Mouse (Mus musculus) kidney, embryonic 16.5 days (tissue): ENCODE results near the gene Rpl27a. TPM values are rescaled to one million over a fixed set of nuclear protein-coding genes. Genes with fewer than 3 reads are reported as not detected.
A peak's percentile ranks its signal among the peaks of the same experiment; 100 is the strongest.

ENCODE experiments used
- ATAC-seq: fragments of 200-750 bp; cut with Nextera tagmentation; 2 replicates; pipeline ENCODE4 v1.8.0; 2017; ENCODE audit warnings: moderate TSS enrichment; ENCODE audit not compliant: low FRiP score, low TSS enrichment
- H3K27ac ChIP-seq: fragments of 300-500 bp; sonication (generic); 2 replicates; pipeline ENCODE4 v1.5.1; 2014; ENCODE audit warnings: low read length
- H3K27me3 ChIP-seq: fragments of 300-500 bp; sonication (generic); 2 replicates; pipeline ENCODE4 v1.6.1; 2014; ENCODE audit warnings: low read length, control low read depth, mixed read lengths; ENCODE audit not compliant: insufficient read depth
- H3K36me3 ChIP-seq: fragments of 300-500 bp; sonication (generic); 2 replicates; pipeline ENCODE4 v1.6.1; 2014; ENCODE audit warnings: low read length, control low read depth, mixed read lengths; ENCODE audit not compliant: insufficient read depth
- H3K4me1 ChIP-seq: fragments of 300-500 bp; sonication (generic); 2 replicates; pipeline ENCODE4 v1.6.1; 2014; ENCODE audit warnings: low read length, control low read depth, mixed read lengths; ENCODE audit not compliant: insufficient read depth
- H3K4me2 ChIP-seq: fragments of 300-500 bp; sonication (generic); replicated peaks from 2 replicates; pipeline ENCODE4 v1.6.1; 2014; ENCODE audit warnings: low read depth, low read length
- H3K4me3 ChIP-seq: fragments of 300-500 bp; sonication (generic); 2 replicates; pipeline ENCODE4 v1.5.1; 2014; ENCODE audit warnings: mild to moderate bottlenecking, low read length
- H3K9ac ChIP-seq: fragments of 300-500 bp; sonication (generic); replicated peaks from 2 replicates; pipeline ENCODE4 v1.6.1; 2014; ENCODE audit warnings: low read length
- H3K9me3 ChIP-seq: fragments of 300-500 bp; sonication (generic); 2 replicates; pipeline ENCODE4 v1.6.1; 2016; ENCODE audit warnings: low read length, control low read depth
- WGBS: fragments of 180-500 bp; shearing (Covaris S2); extraction: QIAGEN DNeasy Blood & Tissue Kit; methylation state at CpG from one replicate; pipeline ENCODE4 v1.1.7; 2014; 5-methylcytosine and 5-hydroxymethylcytosine counted together
- polyA plus RNA-seq: library from polyadenylated mRNA; unstranded; fragments of >200 nt; fragmentation: Nextera tagmentation; extraction: Ambion mirVana; gene quantifications from 2 replicates; pipeline ENCODE4 v1.2.1, GENCODE M21; 2015

Rpl27a gene
- polyA plus RNA-seq, 1 experiment from 2014 or later = 129 TPM

DNA sequence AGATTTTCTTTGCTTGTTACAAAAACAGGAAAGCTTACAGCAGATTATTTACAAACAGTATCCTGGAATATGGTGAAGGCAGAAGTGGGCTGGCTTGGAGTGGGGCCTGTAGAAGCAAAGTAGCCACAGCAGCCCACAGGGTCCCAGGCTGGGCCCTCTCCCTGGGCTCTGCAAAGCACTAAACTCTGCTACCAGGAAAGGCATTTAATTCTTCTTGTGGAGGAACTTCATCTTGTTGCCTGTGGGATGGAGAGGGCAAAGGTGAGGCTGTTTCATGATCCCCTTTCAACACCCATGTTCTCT, 5.4 kb downstream of the Rpl27a start:
- no peaks in the 10 kb centered on the region for H3K9me3 ChIP-seq
- H3K4me1 ChIP-seq = peaks cover 18% of the 10 kb centered on the region
- no peak for ATAC-seq
- H3K4me2 ChIP-seq = no peak overlapping the region
- no peak overlapping the region for H3K4me3 ChIP-seq
- H3K9ac ChIP-seq = no peak overlapping the region
- H3K36me3 ChIP-seq = peaks cover 52% of the 10 kb centered on the region
- no peaks in the 10 kb centered on the region for H3K27me3 ChIP-seq
- no peak overlapping the region for H3K27ac ChIP-seq

DNA sequence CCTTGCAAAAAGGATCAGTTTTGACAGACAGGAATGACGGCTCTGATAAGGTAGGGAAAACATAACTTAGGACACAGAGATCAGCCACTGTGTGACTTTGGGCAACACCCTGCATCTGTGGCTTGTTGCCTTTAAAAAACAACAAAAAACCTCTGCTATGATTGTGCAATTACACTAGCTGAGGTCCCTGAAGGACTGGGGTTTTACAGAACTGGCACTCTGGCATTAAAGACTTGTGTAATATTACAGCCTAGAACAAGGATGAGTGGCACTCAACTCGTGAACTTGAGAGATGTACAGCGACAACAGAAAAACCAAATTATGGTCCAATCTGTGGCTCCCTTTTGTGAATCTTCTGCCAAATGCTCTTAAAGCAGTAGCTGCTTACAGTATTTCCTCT, 5.8 kb downstream of the Rpl27a start:
- Histone ChIP-seq H3K9ac (no peak overlapping the region), H3K27me3 (no peaks in the 10 kb centered on the region), H3K27ac (no peak overlapping the region), H3K4me1 (peaks cover 18% of the 10 kb centered on the region), H3K36me3 (peaks cover 52% of the 10 kb centered on the region), H3K9me3 (no peaks in the 10 kb centered on the region), H3K4me2 (no peak overlapping the region), H3K4me3 (no peak overlapping the region)
- no peak for ATAC-seq
- WGBS = 81% methylated on average over 3 of the region's 3 CpGs

DNA sequence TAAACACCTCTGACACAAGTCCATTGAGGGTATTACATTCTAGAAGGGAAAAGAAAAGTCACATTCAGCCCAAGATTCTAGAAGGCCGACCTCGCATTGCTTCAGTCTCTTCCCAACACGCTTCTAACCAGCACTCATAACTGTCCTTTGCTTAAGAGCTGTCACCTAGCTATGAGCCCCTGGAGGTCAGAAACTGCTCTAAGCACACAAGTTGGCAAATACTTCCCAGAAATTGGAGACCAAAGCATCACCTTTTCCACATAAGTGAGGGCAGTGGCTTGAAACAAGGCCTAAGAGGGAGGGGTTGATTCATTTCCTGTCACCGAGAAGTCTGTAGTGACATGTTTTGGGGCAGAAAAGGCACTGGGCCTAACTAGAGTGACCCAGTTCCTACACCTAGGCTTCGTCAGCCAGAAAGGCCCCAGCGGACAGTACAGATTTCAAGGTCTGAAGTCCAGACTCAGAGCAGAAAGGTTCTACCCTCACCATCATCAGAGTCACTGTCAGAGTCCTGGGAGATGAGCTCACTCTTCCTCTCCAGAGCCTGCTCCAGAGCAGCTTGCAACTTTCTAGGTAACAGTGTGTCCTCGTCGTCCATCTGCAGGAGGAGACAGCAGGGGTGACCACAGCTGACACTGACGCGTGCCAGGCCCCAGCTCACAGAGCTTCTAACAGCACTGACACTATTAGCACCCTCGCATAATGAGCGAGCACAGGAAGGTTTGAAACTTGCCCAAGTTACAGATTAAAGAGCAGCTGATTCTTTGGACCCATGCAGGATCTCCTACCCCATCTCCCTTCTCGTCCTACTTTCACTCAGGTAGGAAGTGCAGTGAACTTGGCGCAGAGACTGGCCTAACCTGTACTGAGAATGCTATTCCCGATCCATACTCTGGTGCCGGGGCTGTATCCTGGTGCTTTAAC, 7.1 kb downstream of the Rpl27a start:
- peak overlapping the region; percentile 54; the same call in 1 of the 2 replicates for H3K27ac ChIP-seq
- 67% methylated on average over 16 of the region's 16 CpGs for WGBS
- peaks cover 53% of the 10 kb centered on the region for H3K36me3 ChIP-seq
- H3K27me3 ChIP-seq = no peaks in the 10 kb centered on the region
- no peaks in the 10 kb centered on the region for H3K9me3 ChIP-seq
- no peak overlapping the region for H3K4me2 ChIP-seq
- no peak overlapping the region for H3K9ac ChIP-seq
- ATAC-seq = 0 out of 2 replicates have a peak, but pooled peaks have one; percentile 14
- peaks cover 7% of the 10 kb centered on the region for H3K4me1 ChIP-seq
- no peak overlapping the region for H3K4me3 ChIP-seq

DNA sequence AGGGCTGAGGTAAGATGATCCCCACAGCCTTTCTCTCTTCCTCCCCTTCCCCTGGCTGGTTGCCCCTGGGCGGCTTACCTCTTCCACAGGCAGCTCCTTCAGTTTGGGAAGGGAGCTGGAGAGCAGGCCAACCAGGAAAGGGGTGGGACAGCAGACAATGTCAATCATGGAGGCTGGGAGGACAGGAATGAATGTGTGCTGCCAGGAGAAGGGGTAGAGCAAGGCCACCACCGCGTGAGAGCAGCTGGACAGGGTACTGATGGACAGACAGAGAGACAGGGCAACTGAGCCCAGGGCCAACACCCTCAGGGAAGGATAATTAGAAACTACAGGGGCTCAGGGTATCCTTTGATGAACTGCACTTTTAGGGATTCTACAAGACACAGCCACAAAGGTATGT, 8.6 kb downstream of the Rpl27a start:
- H3K4me1 ChIP-seq = no peaks in the 10 kb centered on the region
- H3K27ac ChIP-seq = no peak overlapping the region
- no peaks in the 10 kb centered on the region for H3K27me3 ChIP-seq
- H3K4me2 ChIP-seq = no peak overlapping the region
- peaks cover 43% of the 10 kb centered on the region for H3K36me3 ChIP-seq
- no peaks in the 10 kb centered on the region for H3K9me3 ChIP-seq
- 66% methylated on average over 3 of the region's 3 CpGs for WGBS
- H3K4me3 ChIP-seq = no peak overlapping the region
- no peak overlapping the region for H3K9ac ChIP-seq
- ATAC-seq = no peak

DNA sequence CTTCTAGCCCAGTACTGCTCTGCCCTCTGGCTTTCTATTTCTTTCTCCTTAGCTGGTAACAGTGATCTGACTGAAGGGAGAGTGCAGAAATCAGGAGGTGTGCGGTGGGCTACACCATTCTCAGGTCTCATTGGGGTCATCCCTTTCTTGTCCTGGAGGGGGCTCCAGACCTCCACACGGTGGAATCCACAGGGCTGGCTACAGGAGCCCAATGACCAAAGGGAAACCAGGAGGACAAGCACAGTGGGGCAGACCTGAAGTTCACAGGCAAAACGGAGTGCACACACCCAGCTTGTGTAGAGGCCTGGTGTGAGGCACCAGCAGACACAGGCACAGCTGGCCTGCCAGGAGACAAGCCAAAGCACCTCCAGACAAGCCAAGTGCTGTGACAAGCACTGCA, 9.4 kb downstream of the Rpl27a start:
- H3K36me3 ChIP-seq = peaks cover 39% of the 10 kb centered on the region
- H3K27ac ChIP-seq = no peak overlapping the region
- H3K9me3 ChIP-seq = no peaks in the 10 kb centered on the region
- H3K4me3 ChIP-seq = no peak overlapping the region
- no peak overlapping the region for H3K9ac ChIP-seq
- H3K4me2 ChIP-seq = no peak overlapping the region
- peak; percentile 73 for ATAC-seq
- no peaks in the 10 kb centered on the region for H3K4me1 ChIP-seq
- WGBS = 11% methylated on average over 3 of the region's 3 CpGs
- H3K27me3 ChIP-seq = no peaks in the 10 kb centered on the region

DNA sequence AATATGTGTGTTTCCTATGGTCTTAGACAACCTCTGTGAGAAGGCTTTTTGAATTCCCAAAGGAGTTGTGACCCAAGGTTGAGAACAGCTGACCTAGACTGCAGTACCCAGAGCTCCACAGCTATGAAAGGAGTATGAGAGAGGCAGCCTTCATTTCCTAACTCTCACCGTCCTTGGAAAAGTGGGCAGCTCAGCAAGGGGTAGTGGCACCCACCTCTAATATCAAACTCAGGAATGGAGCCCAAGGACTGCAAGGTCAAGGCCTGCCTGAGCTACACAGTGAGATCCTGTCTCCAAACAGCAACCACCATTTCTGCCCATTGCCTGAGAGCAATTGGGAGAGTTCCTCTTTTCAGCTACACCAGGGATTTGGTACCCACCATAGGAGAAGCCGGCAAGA, 10.8 kb downstream of the Rpl27a start:
- H3K36me3 ChIP-seq = peaks cover 31% of the 10 kb centered on the region
- H3K27ac ChIP-seq = no peak overlapping the region
- 88% methylated on average over 2 of the region's 2 CpGs for WGBS
- no peaks in the 10 kb centered on the region for H3K27me3 ChIP-seq
- no peaks in the 10 kb centered on the region for H3K4me1 ChIP-seq
- H3K4me2 ChIP-seq = no peak overlapping the region
- H3K4me3 ChIP-seq = no peak overlapping the region
- no peak for ATAC-seq
- no peaks in the 10 kb centered on the region for H3K9me3 ChIP-seq
- H3K9ac ChIP-seq = no peak overlapping the region

DNA sequence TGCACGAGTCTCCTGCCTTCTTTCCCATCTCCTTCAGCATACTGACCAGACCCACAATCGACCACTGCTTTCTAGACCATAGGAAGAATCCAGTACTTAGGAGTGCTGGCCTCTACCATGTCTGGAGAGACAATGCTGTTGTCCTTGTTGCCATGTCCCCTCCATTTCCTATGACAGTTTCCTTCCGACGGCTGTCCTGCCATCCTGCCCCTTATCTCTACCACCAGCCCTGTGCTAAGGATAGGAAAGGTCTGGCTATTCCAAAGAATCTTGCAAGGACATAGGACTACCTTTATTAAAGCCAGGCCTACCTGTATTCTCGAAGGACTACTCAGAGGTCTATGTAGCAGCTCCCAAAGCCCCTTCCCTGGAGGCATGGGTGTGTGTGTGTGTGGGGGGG, 12.6 kb downstream of the Rpl27a start:
- Histone ChIP-seq H3K9me3 (no peaks in the 10 kb centered on the region), H3K27ac (no peak overlapping the region), H3K9ac (no peak overlapping the region), H3K36me3 (peaks cover 26% of the 10 kb centered on the region), H3K4me3 (no peak overlapping the region), H3K27me3 (no peaks in the 10 kb centered on the region), H3K4me1 (no peaks in the 10 kb centered on the region), H3K4me2 (no peak overlapping the region)
- no peak for ATAC-seq
- 81% methylated on average over 5 of the region's 5 CpGs for WGBS

DNA sequence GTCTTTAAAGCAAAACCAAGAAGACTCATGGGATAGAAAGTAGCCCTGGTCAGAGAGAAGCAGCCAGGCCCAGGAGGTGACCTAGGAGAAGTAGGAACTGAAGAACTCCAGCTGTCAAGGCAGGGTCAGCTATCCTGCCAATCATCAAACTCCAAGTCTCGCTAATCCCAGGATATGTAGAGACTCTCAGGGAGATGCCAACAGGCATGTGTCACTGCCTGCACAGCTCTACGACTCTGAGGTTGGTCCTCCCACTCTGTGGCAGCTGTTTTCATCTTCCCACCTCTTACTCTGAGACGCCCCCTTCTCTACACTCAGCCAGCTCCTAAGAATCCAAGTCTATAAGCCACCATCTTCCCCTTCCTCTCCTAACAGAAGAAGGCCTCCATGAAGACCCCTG, 13.7 kb downstream of the Rpl27a start:
- Histone ChIP-seq H3K4me1 (no peaks in the 10 kb centered on the region), H3K36me3 (peaks cover 26% of the 10 kb centered on the region), H3K9me3 (no peaks in the 10 kb centered on the region), H3K9ac (no peak overlapping the region; the same call in 1 of the 2 replicates), H3K4me3 (no peak overlapping the region), H3K27me3 (no peaks in the 10 kb centered on the region), H3K27ac (no peak overlapping the region), H3K4me2 (no peak overlapping the region)
- ATAC-seq = no peak
- 66% methylated on average over 3 of the region's 3 CpGs for WGBS

DNA sequence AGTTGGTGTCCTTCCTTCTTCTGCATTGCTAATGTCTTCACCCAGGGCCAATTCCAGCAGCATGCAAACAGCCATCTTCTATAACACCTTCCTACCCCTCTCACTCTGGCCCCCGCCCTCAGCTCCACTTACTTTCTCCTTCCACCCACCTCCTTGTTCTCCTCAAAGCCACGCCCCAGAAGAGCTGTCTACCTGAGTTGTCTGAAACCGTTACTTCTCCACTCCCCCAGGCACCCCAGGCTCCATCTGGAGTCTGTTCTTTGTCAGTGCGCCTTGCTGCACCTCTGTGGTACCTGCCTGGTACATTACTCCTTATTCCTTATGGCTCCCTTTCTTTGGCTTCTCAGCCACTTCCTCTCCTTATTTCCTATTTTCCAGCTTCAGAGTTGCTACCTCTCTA, 14.2 kb downstream of the Rpl27a start:
- H3K4me1 ChIP-seq = no peaks in the 10 kb centered on the region
- H3K27ac ChIP-seq = no peak overlapping the region
- H3K9me3 ChIP-seq = no peaks in the 10 kb centered on the region
- H3K27me3 ChIP-seq = no peaks in the 10 kb centered on the region
- no peak overlapping the region for H3K9ac ChIP-seq
- peaks cover 26% of the 10 kb centered on the region for H3K36me3 ChIP-seq
- 76% methylated on average over 4 of the region's 4 CpGs for WGBS
- H3K4me2 ChIP-seq = no peak overlapping the region
- ATAC-seq = no peak
- H3K4me3 ChIP-seq = no peak overlapping the region

DNA sequence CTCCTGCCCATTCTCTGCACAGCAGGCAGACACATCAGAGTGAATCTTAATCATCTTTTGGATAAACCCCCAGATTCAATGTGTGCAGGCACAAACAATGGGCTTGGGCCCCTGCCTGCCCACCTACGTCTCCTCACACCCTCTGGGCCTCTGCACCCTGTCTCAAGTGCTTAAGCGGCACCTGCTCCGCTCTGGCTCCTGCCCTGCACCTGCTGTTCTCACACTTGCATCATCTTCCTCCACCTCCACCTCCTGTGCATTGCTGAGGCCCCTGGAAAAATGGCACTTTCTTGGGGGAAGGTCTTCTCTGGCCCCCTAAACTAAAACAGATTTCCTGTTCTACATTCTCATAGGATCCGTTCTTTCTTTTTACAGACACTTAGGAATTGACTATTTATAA, 14.9 kb downstream of the Rpl27a start:
- no peak overlapping the region for H3K9ac ChIP-seq
- H3K27me3 ChIP-seq = no peaks in the 10 kb centered on the region
- no peaks in the 10 kb centered on the region for H3K4me1 ChIP-seq
- 90% methylated on average over 4 of the region's 4 CpGs for WGBS
- no peak for ATAC-seq
- no peak overlapping the region for H3K4me2 ChIP-seq
- peaks cover 26% of the 10 kb centered on the region for H3K36me3 ChIP-seq
- H3K4me3 ChIP-seq = no peak overlapping the region
- no peak overlapping the region for H3K27ac ChIP-seq
- H3K9me3 ChIP-seq = no peaks in the 10 kb centered on the region
